Mouse (Mus musculus) monocyte, adult 5-6 weeks (primary cell): ENCODE data around the gene Cfap221. TPM values are rescaled to one million over a fixed set of nuclear protein-coding genes. Genes with fewer than 3 reads are reported as not detected.
A peak's percentile ranks its signal among the peaks of the same experiment; 100 is the strongest.

Source experiments
- ATAC-seq: fragments of 153-309, 156-312 bp; replicated peaks from 2 replicates; pipeline ENCODE4 v1.8.0; 2017; ENCODE audit warnings: mild to moderate bottlenecking; ENCODE audit not compliant: low TSS enrichment, insufficient number of reproducible peaks, severe bottlenecking, poor library complexity, low FRiP score
- total RNA-seq: library from RNA; stranded (forward); fragments of 200-1000, 200-491, 200-594 nt; gene quantifications from 3 replicates; pipeline ENCODE4 v1.2.3, GENCODE M21; 2017

Cfap221 gene
- total RNA-seq, 1 experiment from 2014 or later: not detected

GRCm38 (mm10) chr1:119916823-119917371, 80.1 kb downstream of the Cfap221 start:
- no peak for ATAC-seq

GRCm38 (mm10) chr1:119912953-119913814, 83.8 kb downstream of the Cfap221 start, which contains the start of gene Tmem177:
TSS of gene Tmem177 (minus strand) at chr1:119913208.
- ATAC-seq: peak; percentile 86

DNA sequence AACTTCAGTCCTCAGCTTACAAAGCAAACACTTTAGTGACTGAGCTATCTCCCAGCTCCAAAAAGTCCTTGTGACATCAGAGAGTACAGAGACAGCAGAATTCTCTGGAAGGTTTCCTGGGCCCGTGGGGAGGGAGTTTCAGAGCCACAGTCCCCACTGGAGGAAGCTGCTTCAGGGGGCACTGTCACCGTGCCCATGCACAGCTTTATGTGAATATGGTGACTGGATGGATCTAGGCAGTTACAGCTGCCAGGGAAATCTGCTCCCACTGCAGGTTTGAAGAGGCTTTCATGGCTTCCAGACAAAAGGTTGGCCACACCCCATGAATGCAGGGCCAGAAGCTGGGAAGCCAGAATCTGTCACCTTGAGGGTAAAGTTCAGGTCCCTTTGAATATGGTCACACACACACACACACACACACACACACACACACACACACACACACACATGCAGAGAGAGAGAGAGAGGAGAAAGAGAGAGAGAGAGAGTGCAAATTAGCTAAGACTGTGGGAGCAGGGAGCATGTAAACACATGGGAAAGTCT, 89.8 kb downstream of the Cfap221 start:
- ATAC-seq: no peak

DNA sequence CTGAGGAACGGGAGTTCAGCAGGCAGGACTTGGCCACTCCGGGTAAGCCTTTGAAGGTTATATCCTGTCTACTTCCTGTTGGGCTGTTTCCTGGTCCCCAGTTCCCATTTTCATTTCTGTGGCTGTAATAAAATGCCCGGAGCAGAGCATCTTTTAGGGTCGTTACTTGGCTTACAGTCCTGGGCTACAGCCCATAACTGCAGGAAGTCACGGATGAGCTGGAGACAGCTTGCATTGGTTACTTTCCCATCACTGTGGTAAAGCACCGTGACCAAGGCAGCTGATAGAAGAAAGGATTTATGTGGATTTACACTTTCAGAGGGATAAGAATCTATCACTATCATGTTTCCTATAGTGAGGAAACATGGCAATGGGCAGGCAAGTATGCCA, 93.8 kb downstream of the Cfap221 start:
- ATAC-seq: no peak

DNA sequence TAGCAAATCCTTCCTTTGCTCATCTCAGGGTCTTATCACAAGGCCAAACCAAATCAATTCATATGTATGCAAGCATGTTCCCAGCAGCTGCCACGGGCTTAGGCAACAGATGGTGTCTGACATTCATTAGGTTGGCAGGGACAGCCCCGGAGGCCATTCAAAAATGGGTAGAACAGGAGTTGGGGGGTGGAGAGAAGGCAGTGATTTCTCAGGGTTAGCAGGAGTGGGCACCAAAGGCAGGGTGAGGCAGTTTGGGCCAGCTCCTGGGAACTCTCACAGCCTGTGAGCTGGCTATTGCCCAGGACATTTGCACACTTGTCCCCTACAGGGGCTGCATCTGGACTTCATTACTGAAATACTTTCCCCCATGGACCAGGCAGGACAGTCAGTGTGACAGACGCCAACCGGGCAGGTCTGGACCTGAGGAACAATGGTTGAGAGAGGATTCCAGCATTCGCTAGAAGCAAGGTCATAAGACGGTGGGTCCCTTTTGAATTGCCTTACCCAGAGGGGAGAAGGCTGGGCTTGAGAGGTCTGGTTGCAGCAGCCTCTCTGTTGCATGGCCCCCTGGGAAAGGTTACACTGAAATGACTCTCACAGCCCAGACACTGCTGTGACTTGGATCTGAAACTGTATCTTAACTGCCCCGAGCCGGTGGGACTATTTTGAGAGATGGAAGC, 94.3 kb downstream of the Cfap221 start:
- ATAC-seq: no peak

DNA sequence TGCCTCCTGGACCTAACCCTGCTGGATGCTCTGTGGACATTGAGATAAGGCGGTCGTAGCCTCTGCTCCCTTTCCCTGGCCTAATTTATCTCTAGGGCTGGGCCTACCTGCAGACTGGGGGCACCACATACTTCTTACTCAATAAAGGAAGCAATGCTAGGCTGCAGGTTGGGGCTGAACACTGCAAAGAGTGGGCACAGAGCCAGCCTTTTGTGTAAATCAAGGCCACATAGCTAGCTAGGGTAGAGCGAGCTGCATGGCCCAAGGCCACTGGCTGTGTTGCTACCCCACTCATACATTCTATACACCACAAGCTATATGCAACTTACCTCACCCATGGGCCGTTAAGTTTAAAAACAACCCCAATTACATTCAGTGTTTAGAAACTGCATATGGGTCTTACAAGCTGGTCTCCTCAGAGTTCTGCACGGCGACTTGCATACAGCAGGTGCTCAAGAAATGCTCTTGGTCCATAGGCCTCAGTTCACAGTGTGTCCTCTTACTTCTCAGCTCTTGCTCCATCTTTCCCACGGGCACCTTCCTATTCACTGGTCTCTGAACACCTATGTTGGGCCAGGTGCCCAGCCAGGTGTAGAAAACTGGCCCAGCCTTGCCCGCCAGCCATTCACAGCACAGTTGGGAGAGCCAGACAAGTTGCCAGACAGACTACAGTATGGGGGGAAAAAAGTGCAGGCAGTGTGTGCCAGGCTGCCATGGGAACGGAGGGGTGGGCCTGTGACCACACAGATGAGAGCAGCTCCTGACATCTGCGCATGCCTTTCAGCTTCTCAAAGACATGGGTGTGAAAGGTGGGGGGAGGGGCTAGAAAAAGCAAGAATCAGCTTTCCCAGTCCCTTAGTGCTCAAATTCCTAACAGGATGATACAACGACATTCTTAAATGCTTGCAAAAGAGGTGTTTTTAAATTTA, 97.6 kb downstream of the Cfap221 start:
- no peak for ATAC-seq

DNA sequence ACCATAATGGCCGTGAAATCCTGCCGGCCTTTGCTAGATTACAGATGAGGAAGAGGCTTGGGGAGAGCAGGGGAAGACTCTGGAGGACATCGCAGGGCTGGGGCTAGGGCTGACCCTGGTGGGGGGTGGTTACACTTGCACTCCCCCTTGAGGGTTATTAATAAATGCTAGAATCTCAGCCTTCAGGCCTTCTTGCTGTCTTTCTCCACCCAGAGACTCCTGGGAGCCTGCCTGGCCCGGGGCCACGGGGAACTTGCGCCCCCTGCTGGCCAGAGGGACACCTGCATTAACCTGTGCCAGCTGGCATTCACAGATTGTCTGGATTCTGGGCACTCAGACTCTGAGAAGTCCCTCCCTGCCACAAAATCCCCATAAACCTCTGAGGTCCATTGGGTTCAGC, 102.1 kb downstream of the Cfap221 start:
- ATAC-seq: 0 out of 2 replicates have a peak, but pooled peaks have one; percentile 47

DNA sequence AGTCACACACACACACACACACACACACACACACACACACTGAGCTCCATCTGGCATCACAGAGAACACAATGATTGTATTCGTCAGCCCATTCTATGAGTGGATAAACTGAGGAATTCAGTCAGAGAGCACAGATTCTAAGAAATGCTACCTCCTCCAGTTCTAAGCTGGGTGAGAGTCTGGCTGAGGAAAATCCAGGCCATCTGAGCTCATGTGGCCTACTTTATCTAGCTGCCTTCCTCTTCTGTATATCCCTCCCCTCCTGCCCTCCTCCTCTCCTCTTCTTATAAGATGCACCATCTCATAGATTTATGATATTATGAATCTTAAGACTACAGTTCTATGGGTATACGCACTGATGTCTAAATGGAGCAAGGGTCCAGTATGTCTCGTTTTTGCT, 103.4 kb downstream of the Cfap221 start:
- ATAC-seq: no peak

DNA sequence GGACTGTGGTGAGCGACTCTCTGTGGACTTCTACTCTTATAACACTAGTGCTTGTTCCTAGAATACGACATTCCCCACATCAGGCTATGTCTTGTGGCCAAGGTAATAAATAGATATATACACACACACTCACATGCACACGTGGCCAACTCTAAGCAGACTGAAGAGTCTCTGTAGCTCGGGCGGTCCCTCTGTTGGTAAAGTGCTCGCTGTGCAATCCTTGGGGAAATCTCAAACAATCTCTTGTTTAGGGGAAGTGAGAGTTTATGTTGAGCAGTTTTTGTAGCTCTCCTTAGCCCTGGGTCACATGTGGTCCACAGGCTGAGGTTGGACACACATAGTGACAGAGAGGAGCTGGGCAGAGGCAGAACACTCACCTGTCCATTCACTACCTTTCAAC, 104.1 kb downstream of the Cfap221 start:
- no peak for ATAC-seq

DNA sequence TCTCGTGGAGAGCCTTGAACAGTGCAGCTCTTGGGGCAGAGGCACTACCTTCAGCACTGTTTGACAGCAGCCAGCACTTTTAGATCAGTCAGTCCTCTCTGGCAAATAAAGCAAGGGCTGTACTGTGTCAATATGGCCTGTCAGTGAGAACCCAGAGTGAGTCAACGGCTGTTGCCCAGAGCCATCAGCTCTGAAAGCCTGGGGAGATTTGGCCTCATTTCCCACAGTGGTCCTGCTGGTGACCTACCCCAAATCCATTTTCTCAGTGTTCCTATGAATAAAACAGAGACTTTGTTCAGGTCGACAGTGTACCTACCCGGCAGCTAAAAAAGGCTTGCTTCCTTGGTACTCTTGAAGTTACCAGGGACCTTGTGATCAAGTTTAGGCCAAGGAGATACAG, 105.2 kb downstream of the Cfap221 start:
- ATAC-seq: no peak

DNA sequence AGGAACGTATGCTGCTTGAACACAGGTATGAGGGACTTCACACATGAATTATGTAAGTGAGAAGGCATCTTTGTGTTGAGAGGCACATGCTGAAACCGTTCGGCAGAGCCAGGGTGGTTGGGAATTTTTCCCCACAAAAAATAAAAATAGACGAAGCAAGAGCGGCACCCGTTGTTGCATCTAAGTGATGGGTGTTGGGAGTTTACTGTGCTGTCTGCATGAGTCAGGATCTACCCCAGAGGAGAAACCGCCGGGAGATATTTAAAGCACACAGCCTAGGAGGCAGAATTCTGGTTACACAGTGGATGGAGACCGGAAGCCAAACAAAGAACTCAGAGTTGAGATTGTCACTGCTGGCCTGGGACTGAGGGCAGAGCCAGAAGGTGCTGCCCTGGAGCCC, 105.9 kb downstream of the Cfap221 start:
- no peak for ATAC-seq

DNA sequence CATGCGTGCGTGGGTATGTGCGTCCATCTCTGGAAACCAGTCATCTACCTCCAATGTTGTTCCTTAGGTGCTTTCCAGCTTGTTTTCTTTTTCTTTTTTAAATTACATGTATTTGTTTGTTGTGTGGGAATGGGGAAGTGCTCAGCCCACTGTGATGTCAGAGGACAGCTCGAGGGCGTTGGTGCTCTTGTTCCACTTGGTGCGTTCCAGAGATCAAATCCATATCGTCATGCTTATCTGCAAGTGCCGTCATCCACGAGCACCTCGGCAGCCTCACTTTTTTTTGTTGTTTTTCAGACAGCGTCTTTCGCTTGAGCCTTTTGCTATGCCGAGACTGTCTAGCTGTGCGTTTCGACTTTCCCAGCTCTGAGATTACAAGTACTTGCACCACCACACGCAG, 107.7 kb downstream of the Cfap221 start:
- no peak for ATAC-seq

- no peak for ATAC-seq
Observed at GRCm38 (mm10) chr1:119886320-119886719, 110.7 kb downstream of the Cfap221 start.

- no peak for ATAC-seq
Observed at GRCm38 (mm10) chr1:119884272-119884671, 112.8 kb downstream of the Cfap221 start.

GRCm38 (mm10) chr1:119878909-119879308, 118.1 kb downstream of the Cfap221 start:
- no peak for ATAC-seq

- ATAC-seq: no peak
Observed at GRCm38 (mm10) chr1:119877469-119877868, 119.6 kb downstream of the Cfap221 start.
